Mouse (Mus musculus) MEL (cell line): Measurements from ENCODE around the gene Bpifb5. TPM values are rescaled to one million over a fixed set of nuclear protein-coding genes. Genes with fewer than 3 reads are reported as not detected.

Experiments used
- DNase-seq: peaks from one replicate; pipeline ENCODE4 v3.0.0; 2011; ENCODE audit warnings: low read depth, low spot score
- H3K27ac ChIP-seq: 2 replicates; pipeline ENCODE4 v1.5.1; 2012; ENCODE audit warnings: low read depth, mild to moderate bottlenecking, control low read depth, low read length, moderate library complexity; ENCODE audit not compliant: control insufficient read depth
- H3K27me3 ChIP-seq, 2 experiments: fragments of 150-350 bp in 1 of 2; sonication (generic) in 1 of 2; 2 replicates each; pipeline ENCODE4 v1.6.1; 2012; ENCODE audit warnings: low read length in 2 of 2, mild to moderate bottlenecking in 2 of 2, improper control_type of control experiment in 1 of 2, moderate library complexity in 1 of 2; ENCODE audit not compliant: insufficient read depth in 2 of 2, control insufficient read depth in 1 of 2
- H3K36me3 ChIP-seq, 2 experiments: 2 replicates each; pipeline ENCODE4 v1.6.1; 2012 to 2014; ENCODE audit warnings: low read length in 2 of 2, improper control_type of control experiment in 1 of 2, inconsistent platforms in 1 of 2, mild to moderate bottlenecking in 1 of 2; ENCODE audit not compliant: insufficient read depth in 2 of 2, control insufficient read depth in 1 of 2
- H3K4me1 ChIP-seq, 2 experiments: fragments of 150-350 bp in 1 of 2; sonication (generic) in 1 of 2; 2 replicates each; pipeline ENCODE4 v1.6.1; 2012; ENCODE audit warnings: low read length in 2 of 2, improper control_type of control experiment in 1 of 2, mild to moderate bottlenecking in 1 of 2; ENCODE audit not compliant: insufficient read depth in 2 of 2, control insufficient read depth in 1 of 2
- H3K4me3 ChIP-seq, 2 experiments: fragments of 150-350 bp in 1 of 2; sonication (generic) in 1 of 2; 2 replicates each; pipeline ENCODE4 v1.5.1; 2012; ENCODE audit warnings: low read depth in 2 of 2, low read length in 2 of 2, mild to moderate bottlenecking in 2 of 2, moderate library complexity in 2 of 2, control low read depth in 1 of 2, improper control_type of control experiment in 1 of 2; ENCODE audit not compliant: control insufficient read depth in 1 of 2, insufficient read depth in 1 of 2
- H3K79me2 ChIP-seq: 2 replicates; pipeline ENCODE4 v1.6.1; 2012; ENCODE audit warnings: mild to moderate bottlenecking, low read length, moderate library complexity; ENCODE audit not compliant: control insufficient read depth, poor library complexity, insufficient read depth
- H3K9ac ChIP-seq: 2 replicates; pipeline ENCODE4 v1.6.1; 2012; ENCODE audit warnings: low read depth, mild to moderate bottlenecking, control low read depth, low read length, moderate library complexity; ENCODE audit not compliant: control insufficient read depth, poor library complexity, severe bottlenecking
- H3K9me3 ChIP-seq: fragments of 150-350 bp; sonication (generic); replicated peaks from 2 replicates; pipeline ENCODE4 v1.6.1; 2012; ENCODE audit warnings: mild to moderate bottlenecking, low read length, improper control_type of control experiment, moderate library complexity; ENCODE audit not compliant: insufficient read depth
- BHLHE40 ChIP-seq: IDR thresholded peaks from 2 replicates; pipeline ENCODE4 v1.6.1; 2012; ENCODE audit warnings: low read depth, mild to moderate bottlenecking, inconsistent platforms, low read length, improper control_type of control experiment, borderline replicate concordance
- CHD1 ChIP-seq: IDR thresholded peaks from 2 replicates; pipeline ENCODE4 v1.6.1; 2012; ENCODE audit warnings: low read depth, mild to moderate bottlenecking, inconsistent platforms, low read length, improper control_type of control experiment
- CTCF ChIP-seq, 3 experiments: IDR thresholded peaks in 2 of 3; conservative IDR thresholded peaks in 1 of 3; 2 replicates each; pipeline ENCODE4 v1.5.1; 2011 to 2012; ENCODE audit warnings: low read length in 3 of 3, low read depth in 2 of 3, mild to moderate bottlenecking in 2 of 3, improper control_type of control experiment in 1 of 3, inconsistent platforms in 1 of 3, mixed read lengths in 1 of 3, moderate library complexity in 1 of 3; ENCODE audit not compliant: control insufficient read depth in 1 of 3, insufficient read depth in 1 of 3, poor library complexity in 1 of 3, severe bottlenecking in 1 of 3
- ELF1 ChIP-seq: IDR thresholded peaks from 2 replicates; pipeline ENCODE4 v1.6.1; 2014; ENCODE audit warnings: low read depth, mild to moderate bottlenecking, inconsistent platforms, low read length, improper control_type of control experiment, moderate library complexity
- EP300 ChIP-seq, 2 experiments: IDR thresholded peaks; 2 replicates each; pipeline ENCODE4 v1.6.1; 2011; ENCODE audit warnings: improper control_type of control experiment in 2 of 2, low read length in 2 of 2, low read depth in 1 of 2, mild to moderate bottlenecking in 1 of 2
- ETS1 ChIP-seq: IDR thresholded peaks from 2 replicates; pipeline ENCODE4 v1.6.1; 2012; ENCODE audit warnings: low read depth, mild to moderate bottlenecking, inconsistent platforms, low read length, improper control_type of control experiment, moderate library complexity
- GABPA ChIP-seq: IDR thresholded peaks from 2 replicates; pipeline ENCODE4 v1.6.1; 2012; ENCODE audit warnings: low read depth, mild to moderate bottlenecking, inconsistent platforms, low read length, improper control_type of control experiment, moderate library complexity
- JUND ChIP-seq: IDR thresholded peaks from 2 replicates; pipeline ENCODE4 v1.6.1; 2011; ENCODE audit warnings: low read depth, mild to moderate bottlenecking, improper control_type of control experiment, low read length
- KAT2A ChIP-seq: conservative IDR thresholded peaks from 2 replicates; pipeline ENCODE4 v1.6.1; 2012; ENCODE audit warnings: low read depth, low read length, improper control_type of control experiment, inconsistent platforms
- MAFK ChIP-seq: IDR thresholded peaks from 2 replicates; pipeline ENCODE4 v1.6.1; 2011; ENCODE audit warnings: low read depth, mild to moderate bottlenecking, low read length, improper control_type of control experiment, borderline replicate concordance
- NELFE ChIP-seq: IDR thresholded peaks from 2 replicates; pipeline ENCODE4 v1.6.1; 2011; ENCODE audit warnings: low read depth, low read length, improper control_type of control experiment
- POLR2A ChIP-seq, 2 experiments: IDR thresholded peaks; 2 replicates each; pipeline ENCODE4 v1.6.1; 2011 to 2012; ENCODE audit warnings: low read length in 2 of 2, mild to moderate bottlenecking in 2 of 2, control low read depth in 1 of 2, improper control_type of control experiment in 1 of 2, low read depth in 1 of 2, moderate library complexity in 1 of 2; ENCODE audit not compliant: control insufficient read depth in 1 of 2, insufficient read depth in 1 of 2, poor library complexity in 1 of 2
- SMC3 ChIP-seq: IDR thresholded peaks from 2 replicates; pipeline ENCODE4 v1.6.1; 2011; ENCODE audit warnings: low read depth, low read length, improper control_type of control experiment
- TAL1 ChIP-seq: IDR thresholded peaks from 2 replicates; pipeline ENCODE4 v1.6.1; 2012; ENCODE audit warnings: mild to moderate bottlenecking, inconsistent platforms, low read length, moderate library complexity, mixed read lengths
- TBP ChIP-seq: IDR thresholded peaks from 2 replicates; pipeline ENCODE4 v1.8.0; 2011; ENCODE audit warnings: low read depth, low read length, improper control_type of control experiment
- USF1 ChIP-seq: IDR thresholded peaks from 2 replicates; pipeline ENCODE4 v1.6.1; 2014; ENCODE audit warnings: low read depth, mild to moderate bottlenecking, inconsistent platforms, low read length, improper control_type of control experiment, moderate library complexity
- USF2 ChIP-seq, 2 experiments: IDR thresholded peaks; 2 replicates each; pipeline ENCODE4 v1.6.1; 2011 to 2012; ENCODE audit warnings: improper control_type of control experiment in 2 of 2, low read length in 2 of 2, borderline replicate concordance in 1 of 2, inconsistent platforms in 1 of 2, low read depth in 1 of 2, mild to moderate bottlenecking in 1 of 2; ENCODE audit not compliant: insufficient read depth in 1 of 2
- ZC3H11A ChIP-seq: IDR thresholded peaks from 2 replicates; pipeline ENCODE4 v1.6.1; 2012; ENCODE audit warnings: low read depth, mild to moderate bottlenecking, inconsistent platforms, low read length, improper control_type of control experiment
- ZKSCAN1 ChIP-seq: IDR thresholded peaks from 2 replicates; pipeline ENCODE4 v1.6.1; 2012; ENCODE audit warnings: low read depth, mild to moderate bottlenecking, inconsistent platforms, low read length, improper control_type of control experiment, moderate library complexity
- polyA plus RNA-seq, 2 experiments: library from polyadenylated mRNA; stranded (reverse) in 1 of 2; unstranded in 1 of 2; fragments of >175 nt in 1 of 2; fragments of >200 nt in 1 of 2; gene quantifications; 2 replicates each; pipeline versions ENCODE4 v1.2.1 to v1.2.4; 2012; ENCODE audit warnings: low replicate concordance in 2 of 2, low read depth in 1 of 2; ENCODE audit not compliant: insufficient read length in 2 of 2, insufficient read depth in 1 of 2, missing spikeins in 1 of 2
- total RNA-seq: library from RNA; depleted of rRNA; stranded (reverse); fragments of 300-350 nt; gene quantifications from 2 replicates; pipeline ENCODE4 v1.2.3, GENCODE M21; 2012

The Bpifb5 gene
- total and polyA plus RNA-seq, 3 experiments, result not detected

DNA sequence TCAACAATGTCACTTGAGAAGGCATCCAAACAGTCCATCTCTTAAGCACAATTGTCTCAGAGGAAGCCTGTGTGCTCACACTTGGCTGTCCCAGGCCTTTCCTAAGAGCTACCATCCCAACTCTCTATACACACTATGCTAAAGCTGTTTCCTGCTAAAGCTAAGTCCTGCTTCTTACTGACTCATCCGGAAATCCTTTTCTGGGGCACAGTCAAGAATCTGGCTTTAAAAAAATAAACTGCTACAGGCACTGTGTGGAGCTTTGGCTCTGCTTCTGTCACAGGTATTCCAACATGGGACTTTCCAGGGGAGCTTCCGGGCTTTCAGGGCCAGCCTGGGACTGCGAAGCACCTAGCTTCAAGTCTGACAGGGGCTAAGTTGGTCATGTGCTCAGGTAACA lies 37.8 kb upstream of the Bpifb5 start:
- H3K9me3 ChIP-seq, result no peaks in the 10 kb centered on the region
- no peaks in the 10 kb centered on the region for H3K36me3 ChIP-seq
- 0 out of 4 replicates have a peak, but pooled peaks cover 0 to 2% of the 10 kb centered on the region in 2 experiments for H3K27me3 ChIP-seq
- DNase-seq, result no peak
- no peaks in the 10 kb centered on the region for H3K79me2 ChIP-seq
- H3K27ac ChIP-seq, result no peak overlapping the region
- H3K9ac ChIP-seq, result no peak overlapping the region
- TF ChIP-seq TBP (no peak), MAFK (no peak)
- H3K4me1 ChIP-seq, result no peaks in the 10 kb centered on the region
- no peak overlapping the region for H3K4me3 ChIP-seq

DNA sequence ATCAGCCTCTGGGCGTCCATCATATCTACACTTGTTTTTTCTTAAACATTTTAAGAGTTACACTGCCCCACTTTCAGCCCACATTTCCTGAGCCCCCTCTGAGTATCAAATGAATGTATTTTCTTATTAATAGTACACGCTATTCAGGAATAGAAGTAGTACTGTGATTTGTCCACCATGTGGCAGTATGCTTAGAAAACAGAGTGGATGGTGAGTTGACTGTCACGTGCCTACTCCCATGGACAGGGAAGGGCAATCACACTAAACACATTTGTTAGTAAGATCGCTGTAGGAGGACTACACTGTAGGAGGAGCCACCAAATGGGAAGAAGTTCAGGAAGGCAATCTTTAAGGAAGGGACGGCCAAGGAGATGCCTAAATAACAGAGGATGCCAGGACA lies 36.1 kb upstream of the Bpifb5 start:
- TF ChIP-seq SMC3 (peak; percentile 33), CTCF (IDR thresholded peaks at IDR 0.05 in 2 of 3, conservative IDR thresholded peaks at IDR 0.05 in 1 of 3; ENCODE audit: control insufficient read depth in 1 of 3, insufficient read depth in 1 of 3, low read depth in 2 of 3, low read length in 3 of 3, poor library complexity in 1 of 3, severe bottlenecking in 1 of 3) (peak in 2 of 3 experiments; percentile 2 to 42; a peak in 3 of 6 replicates), KAT2A (no peak), BHLHE40 (peak; percentile 82), USF2 (IDR thresholded peaks at IDR 0.05; ENCODE audit: borderline replicate concordance in 1 of 2, insufficient read depth in 1 of 2, low read depth in 1 of 2, low read length in 2 of 2) (0 out of 4 replicates have a peak, but pooled peaks of 1 of the 2 experiments have one; percentile 43), USF1 (peak; percentile 83), CHD1 (no peak)
- H3K9me3 ChIP-seq, result no peaks in the 10 kb centered on the region
- H3K27me3 ChIP-seq, result 0 out of 4 replicates have a peak, but pooled peaks cover 0 to 2% of the 10 kb centered on the region in 2 experiments
- H3K27ac ChIP-seq, result no peak overlapping the region
- H3K79me2 ChIP-seq, result no peaks in the 10 kb centered on the region
- no peaks in the 10 kb centered on the region for H3K36me3 ChIP-seq
- H3K4me1 ChIP-seq, result no peaks in the 10 kb centered on the region
- no peak overlapping the region for H3K9ac ChIP-seq
- peak; percentile 20 for DNase-seq
- no peak overlapping the region for H3K4me3 ChIP-seq

DNA sequence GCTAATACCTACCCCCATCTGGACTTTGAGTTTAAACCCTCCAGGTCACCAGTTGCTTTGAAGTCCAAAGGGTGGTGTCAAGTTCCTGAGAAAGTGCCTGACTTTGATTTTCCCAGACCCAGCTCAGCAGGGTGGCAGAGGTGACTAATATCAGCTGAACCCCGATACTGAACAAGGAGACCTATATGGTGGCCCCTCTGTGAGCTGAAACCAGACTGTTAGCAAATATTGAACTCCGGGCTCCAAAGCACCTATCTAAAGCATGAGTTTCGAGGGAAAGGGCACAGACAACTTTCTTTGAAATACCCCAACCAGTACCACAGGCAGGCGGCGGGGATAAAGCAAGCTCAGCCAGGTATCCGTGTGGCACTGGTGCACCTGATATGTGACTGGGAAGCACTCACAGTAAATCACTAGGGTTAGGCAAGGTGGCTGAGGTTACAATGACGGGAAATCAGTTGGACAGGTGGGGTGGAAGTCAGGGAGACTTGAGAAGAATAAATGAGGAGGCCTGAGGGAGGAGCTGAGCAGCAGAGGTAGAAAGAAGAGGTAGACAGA lies 33.6 kb upstream of the Bpifb5 start:
- Histone ChIP-seq H3K79me2 (no peaks in the 10 kb centered on the region), H3K27me3 (0 out of 4 replicates have a peak, but pooled peaks cover 0 to 2% of the 10 kb centered on the region in 2 experiments), H3K4me1 (no peaks in the 10 kb centered on the region), H3K9ac (no peak overlapping the region), H3K36me3 (no peaks in the 10 kb centered on the region), H3K4me3 (no peak overlapping the region), H3K27ac (no peak overlapping the region), H3K9me3 (no peaks in the 10 kb centered on the region)
- DNase-seq, result no peak
- no peak for TF ChIP-seq ELF1
- no peak for TF ChIP-seq POLR2A (IDR thresholded peaks at IDR 0.05; ENCODE audit: control insufficient read depth in 1 of 2, insufficient read depth in 1 of 2, low read depth in 1 of 2, low read length in 2 of 2, poor library complexity in 1 of 2)
- no peak for TF ChIP-seq GABPA
- TF ChIP-seq ZKSCAN1, result no peak
- no peak for TF ChIP-seq TAL1
- no peak for TF ChIP-seq EP300 (IDR thresholded peaks at IDR 0.05; ENCODE audit: low read depth in 1 of 2, low read length in 2 of 2)
- TF ChIP-seq NELFE, result no peak
- TF ChIP-seq TBP, result no peak
- TF ChIP-seq ZC3H11A, result no peak
- TF ChIP-seq JUND, result no peak
- TF ChIP-seq SMC3, result no peak
- no peak for TF ChIP-seq ETS1
